In genomic region chr4:116976503-116976902, GRCm38 (mm10) we compare ENCODE assay signal across 25 mouse cellular contexts. TPM values are rescaled to one million over a fixed set of nuclear protein-coding genes. Genes with fewer than 3 reads are reported as not detected.
DNase-seq lines count a peak whose midpoint lies in the region; ATAC-seq and TF ChIP-seq lines count a peak whose summit lies in the region.
"Had no signal": no experiment of that assay in that cellular context is flagged by ENCODE, and none has a peak within 500 bp of the region (broad histone marks: within the 10 kb centered on the region; RNA-seq: fewer than 3 reads in every experiment).

No protein-coding gene starts in this region.

- H3K4me3 ChIP-seq in heart, postnatal 0 days (ENCODE audit: low read depth, low read length): no peak overlapping the region
- no peak overlapping the region for H3K4me3 ChIP-seq in liver, embryonic 14.5 days (ENCODE audit: insufficient read depth in 1 of 2, low read depth in 2 of 2, low read length in 2 of 2)
- H3K4me3 ChIP-seq in liver, embryonic 11.5 days (ENCODE audit: low read depth, low read length): no peak overlapping the region
- no peak overlapping the region for H3K4me3 ChIP-seq in CH12.LX (replicated peaks in 1 of 3; ENCODE audit: low read depth in 2 of 3, low read length in 2 of 3, poor library complexity in 1 of 3)
- H3K4me3 ChIP-seq: forebrain, embryonic 10.5 days; heart, embryonic 12.5 days; hindbrain, embryonic 12.5 days; limb, embryonic 10.5 days; myocyte; neural tube, embryonic 13.5 days had no signal

- dilution Hi-C loops in CH12.LX (cut with MboI; ENCODE audit: extremely low pct_ligation_motif_present, extremely low pct_unique_long_range_greater_than_20kb, low sequenced_read_pairs): no loop called here

- TF ChIP-seq EP300 in heart, postnatal 0 days (IDR thresholded peaks at IDR 0.05; ENCODE audit: low read depth): no peak
- no peak for TF ChIP-seq EP300 in liver, embryonic 14.5 days (IDR thresholded peaks at IDR 0.05; ENCODE audit: low read depth)
- no peak for TF ChIP-seq EP300 in CH12.LX (IDR thresholded peaks at IDR 0.05; ENCODE audit: low read length)

- H3K27me3 ChIP-seq in heart, postnatal 0 days (ENCODE audit: control insufficient read depth, insufficient read depth, low read length): no peaks in the 10 kb centered on the region
- no peaks in the 10 kb centered on the region for H3K27me3 ChIP-seq in liver, embryonic 14.5 days (ENCODE audit: control insufficient read depth, insufficient read depth, low read length)
- H3K27me3 ChIP-seq in liver, embryonic 11.5 days (replicated peaks; ENCODE audit: control insufficient read depth, insufficient read depth, low read length): no peaks in the 10 kb centered on the region
- no peaks in the 10 kb centered on the region for H3K27me3 ChIP-seq in CH12.LX (replicated peaks)
- H3K27me3 ChIP-seq in Patski: peaks cover 9% of the 10 kb centered on the region
- H3K27me3 ChIP-seq: heart, embryonic 12.5 days; hindbrain, embryonic 12.5 days; neural tube, embryonic 13.5 days had no signal

- no peaks in the 10 kb centered on the region for H3K9me3 ChIP-seq in heart, postnatal 0 days (replicated peaks; ENCODE audit: control insufficient read depth, low read length)
- no peaks in the 10 kb centered on the region for H3K9me3 ChIP-seq in liver, embryonic 14.5 days (ENCODE audit: control insufficient read depth, low read length)
- no peaks in the 10 kb centered on the region for H3K9me3 ChIP-seq in liver, embryonic 11.5 days (ENCODE audit: control insufficient read depth, low read length)
- no peaks in the 10 kb centered on the region for H3K9me3 ChIP-seq in CH12.LX (replicated peaks; ENCODE audit: low read length)
- H3K9me3 ChIP-seq: forebrain, embryonic 10.5 days; heart, embryonic 12.5 days; hindbrain, embryonic 12.5 days; limb, embryonic 10.5 days; neural tube, embryonic 13.5 days had no signal

- POLR2A ChIA-PET in Patski (lab: Charles Lee): no interaction called here

- H3K9ac ChIP-seq in heart, postnatal 0 days (replicated peaks; ENCODE audit: low read depth, low read length): no peak overlapping the region
- H3K9ac ChIP-seq in liver, embryonic 14.5 days (replicated peaks): no peak overlapping the region
- H3K9ac ChIP-seq in liver, embryonic 11.5 days (ENCODE audit: low read depth, low read length): no peak overlapping the region
- H3K9ac ChIP-seq in CH12.LX (ENCODE audit: insufficient read depth, low read depth): no peak overlapping the region
- H3K9ac ChIP-seq: heart, embryonic 12.5 days; hindbrain, embryonic 12.5 days; neural tube, embryonic 13.5 days had no signal

- 0 out of 2 replicates have a peak, but pooled peaks have one; percentile 5 for TF ChIP-seq CTCF in heart, postnatal 0 days (IDR thresholded peaks at IDR 0.05; ENCODE audit: low read depth)
- peak; percentile 14; the same call in 1 of the 2 replicates for TF ChIP-seq CTCF in liver, embryonic 14.5 days (IDR thresholded peaks at IDR 0.05; ENCODE audit: low read depth)
- TF ChIP-seq CTCF in CH12.LX (conservative IDR thresholded peaks at IDR 0.05 in 1 of 2, IDR thresholded peaks at IDR 0.05 in 1 of 2; ENCODE audit: low read depth in 2 of 2, low read length in 2 of 2): peak in 1 of 2 experiments; percentile 44; a peak in 2 of 4 replicates
- TF ChIP-seq CTCF in Patski (IDR thresholded peaks at IDR 0.05): peak; percentile 38

- no peak for DNase-seq in heart, postnatal 0 days (ENCODE audit: low spot score)
- no peak for DNase-seq in heart, adult 9 months (ENCODE audit: low spot score in 2 of 2)
- DNase-seq in liver, embryonic 14.5 days (ENCODE audit: low read depth in 3 of 3, low spot score in 3 of 3): no peak
- no peak for DNase-seq in liver, embryonic 11.5 days (ENCODE audit: low spot score)
- no peak for DNase-seq in CH12.LX (ENCODE audit: extremely low read depth)
- no peak for DNase-seq in Patski (ENCODE audit: low read depth, low spot score)
- no peak for DNase-seq in kidney, adult 9 months
- DNase-seq: adrenal gland, adult 2 months; cerebellum, adult 11-12 months; cerebellum, postnatal 10 days; heart, postnatal 14 days; kidney, postnatal 4 days; lung, adult 2 months; lung, postnatal 36 days; midbrain, embryonic 14.5 days; retina, postnatal 1 day; right cerebral cortex, postnatal 25 days; thymus, postnatal 36 days had no signal

- no peaks in the 10 kb centered on the region for H3K36me3 ChIP-seq in heart, postnatal 0 days (replicated peaks; ENCODE audit: control insufficient read depth, insufficient read depth, low read length)
- H3K36me3 ChIP-seq in liver, embryonic 14.5 days (replicated peaks; ENCODE audit: control insufficient read depth, insufficient read depth, low read depth): no peaks in the 10 kb centered on the region
- H3K36me3 ChIP-seq in liver, embryonic 11.5 days (ENCODE audit: control insufficient read depth, insufficient read depth, low read length): no peaks in the 10 kb centered on the region
- peaks cover 0 to 2% of the 10 kb centered on the region in 2 experiments for H3K36me3 ChIP-seq in CH12.LX (replicated peaks in 1 of 2; ENCODE audit: control insufficient read depth in 1 of 2, insufficient read depth in 1 of 2, low read length in 1 of 2)
- H3K36me3 ChIP-seq: heart, embryonic 12.5 days; limb, embryonic 10.5 days had no signal

- no peaks in the 10 kb centered on the region for H3K4me1 ChIP-seq in heart, postnatal 0 days (ENCODE audit: control insufficient read depth, insufficient read depth)
- no peaks in the 10 kb centered on the region for H3K4me1 ChIP-seq in liver, embryonic 14.5 days (replicated peaks; ENCODE audit: control insufficient read depth in 2 of 2, insufficient read depth in 2 of 2, low read length in 1 of 2)
- H3K4me1 ChIP-seq in liver, embryonic 11.5 days (replicated peaks; ENCODE audit: control insufficient read depth, insufficient read depth, low read length): no peaks in the 10 kb centered on the region
- no peaks in the 10 kb centered on the region for H3K4me1 ChIP-seq in CH12.LX (ENCODE audit: control insufficient read depth in 1 of 2, insufficient read depth in 2 of 2)
- H3K4me1 ChIP-seq: forebrain, embryonic 10.5 days; heart, embryonic 12.5 days; hindbrain, embryonic 12.5 days; limb, embryonic 10.5 days; neural tube, embryonic 13.5 days had no signal

- H3K79me2 ChIP-seq in CH12.LX (replicated peaks; ENCODE audit: control insufficient read depth, extremely low read depth, insufficient read depth, poor library complexity, severe bottlenecking): no peaks in the 10 kb centered on the region

- H3K4me2 ChIP-seq in heart, postnatal 0 days (ENCODE audit: low read depth, low read length): no peak overlapping the region
- H3K4me2 ChIP-seq in liver, embryonic 14.5 days (ENCODE audit: low read depth): no peak overlapping the region
- H3K4me2 ChIP-seq in liver, embryonic 11.5 days: no peak overlapping the region
- H3K4me2 ChIP-seq in CH12.LX (ENCODE audit: insufficient read depth, low read depth, poor library complexity, severe bottlenecking): no peak overlapping the region
- H3K4me2 ChIP-seq: heart, embryonic 12.5 days; hindbrain, embryonic 12.5 days; neural tube, embryonic 13.5 days had no signal

- in situ Hi-C loops in CH12.LX (cut with MboI; ENCODE audit: low pct_ligation_motif_present, low pct_unique_long_range_greater_than_20kb, low sequenced_read_pairs) (no loop called here), Patski (cut with MboI; ENCODE audit: low pct_unique_long_range_greater_than_20kb) (no loop called here)

- TF ChIP-seq RAD21 in CH12.LX (IDR thresholded peaks at IDR 0.05; ENCODE audit: low read depth, low read length): peak; percentile 24

- no peak overlapping the region for H3K27ac ChIP-seq in heart, postnatal 0 days (ENCODE audit: low read depth)
- no peak overlapping the region for H3K27ac ChIP-seq in liver, embryonic 14.5 days
- no peak overlapping the region for H3K27ac ChIP-seq in liver, embryonic 11.5 days (ENCODE audit: low read depth, low read length)
- H3K27ac ChIP-seq in CH12.LX (ENCODE audit: insufficient read depth, low read depth): no peak overlapping the region
- H3K27ac ChIP-seq: forebrain, embryonic 10.5 days; hindbrain, embryonic 12.5 days; limb, embryonic 10.5 days; neural tube, embryonic 13.5 days had no signal

- WGBS in heart, postnatal 0 days: 59% methylated on average over 2 of the region's 2 CpGs
- 36% methylated on average over 2 of the region's 2 CpGs for WGBS in liver, embryonic 14.5 days (ENCODE audit: insufficient replicate concordance)
- WGBS in liver, embryonic 11.5 days: 54% methylated on average over 2 of the region's 2 CpGs

- TF ChIP-seq POLR2A in CH12.LX (IDR thresholded peaks at IDR 0.05; ENCODE audit: low read depth, low read length): no peak

- CTCF ChIA-PET in Patski (lab: Charles Lee): interaction anchor here (0.6 to 0.7 kb wide), 2 partner anchors 148 to 164 kb away, joined by 3 to 4 read pairs; no protein-coding TSS in a partner anchor

- no peak for ATAC-seq in heart, postnatal 0 days (ENCODE audit: insufficient read depth, low read depth)
- no peak for ATAC-seq in liver, embryonic 14.5 days (ENCODE audit: insufficient read depth)
- no peak for ATAC-seq in liver, embryonic 11.5 days (replicated peaks; ENCODE audit: low FRiP score)
- ATAC-seq in Patski: no peak
- ATAC-seq: inflammation-experienced regulatory T-cells, adult 6 months had no signal

RNA-seq across cellular contexts. Expression of gene Urod, which starts 17.7 kb away (rescaled TPM):
- 103 and 124 TPM in 2 replicates for total RNA-seq in heart, postnatal 0 days (2014; rRNA removed; ENCODE audit: low replicate concordance)
- polyA plus RNA-seq in heart, postnatal 0 days (2015; fragmentation: Nextera tagmentation; extraction: Ambion mirVana): 107 and 110 TPM in 2 replicates
- 414 and 441 TPM in 2 replicates for polyA plus RNA-seq in liver, embryonic 14.5 days (2012; rRNA removed)
- 567 and 604 TPM in 2 replicates for polyA plus RNA-seq in liver, embryonic 14.5 days (2014; fragmentation: Nextera tagmentation; extraction: Ambion mirVana)
- 344 and 350 TPM in 2 replicates for polyA plus RNA-seq in liver, embryonic 11.5 days (2014; fragmentation: Nextera tagmentation; extraction: Ambion mirVana)
- total RNA-seq in CH12.LX (2012; rRNA removed) (62.1 and 66.4 TPM in 2 replicates), CH12.LX (2014; rRNA removed) (81.0 and 82.1 TPM in 2 replicates)
- polyA plus RNA-seq in CH12.LX (2012; ENCODE audit: insufficient read length, low read depth) (53.1 and 57.7 TPM in 2 replicates), Patski (2021) (62.3 TPM)

RNA-seq across cellular contexts. Expression of gene Hectd3, which starts 18.6 kb away (rescaled TPM):
- total RNA-seq in heart, postnatal 0 days (2014; rRNA removed; ENCODE audit: low replicate concordance): 14.4 and 19.2 TPM in 2 replicates
- 5.3 and 5.6 TPM in 2 replicates for polyA plus RNA-seq in heart, postnatal 0 days (2015; fragmentation: Nextera tagmentation; extraction: Ambion mirVana)
- polyA plus RNA-seq in liver, embryonic 14.5 days (2012; rRNA removed): 8.0 and 8.9 TPM in 2 replicates
- polyA plus RNA-seq in liver, embryonic 14.5 days (2014; fragmentation: Nextera tagmentation; extraction: Ambion mirVana): 4.9 and 5.7 TPM in 2 replicates
- polyA plus RNA-seq in liver, embryonic 11.5 days (2014; fragmentation: Nextera tagmentation; extraction: Ambion mirVana): 10.8 and 12.0 TPM in 2 replicates
- 8.1 and 8.6 TPM in 2 replicates for total RNA-seq in CH12.LX (2012; rRNA removed)
- 6.2 and 6.6 TPM in 2 replicates for total RNA-seq in CH12.LX (2014; rRNA removed)
- 7.2 and 7.8 TPM in 2 replicates for polyA plus RNA-seq in CH12.LX (2012; ENCODE audit: insufficient read length, low read depth)
- polyA plus RNA-seq in Patski (2021): 14.4 TPM

RNA-seq across cellular contexts. Expression of gene Eif2b3, which starts 42.7 kb away (rescaled TPM):
- 10.7 and 14.0 TPM in 2 replicates for total RNA-seq in heart, postnatal 0 days (2014; rRNA removed; ENCODE audit: low replicate concordance)
- polyA plus RNA-seq in heart, postnatal 0 days (2015; fragmentation: Nextera tagmentation; extraction: Ambion mirVana): 25.7 and 27.5 TPM in 2 replicates
- 12.3 and 17.3 TPM in 2 replicates for polyA plus RNA-seq in liver, embryonic 14.5 days (2012; rRNA removed)
- polyA plus RNA-seq in liver, embryonic 14.5 days (2014; fragmentation: Nextera tagmentation; extraction: Ambion mirVana): 32.7 and 34.3 TPM in 2 replicates
- polyA plus RNA-seq in liver, embryonic 11.5 days (2014; fragmentation: Nextera tagmentation; extraction: Ambion mirVana): 69.9 and 80.4 TPM in 2 replicates
- total RNA-seq in CH12.LX (2012; rRNA removed) (49.9 and 62.2 TPM in 2 replicates), CH12.LX (2014; rRNA removed) (88.7 and 96.2 TPM in 2 replicates)
- polyA plus RNA-seq in CH12.LX (2012; ENCODE audit: insufficient read length, low read depth) (83.3 and 84.9 TPM in 2 replicates), Patski (2021) (23.1 TPM)
